Mouse (Mus musculus) hindbrain, embryonic 14.5 days (tissue): ENCODE results near the gene Cpne7. TPM values are rescaled to one million over a fixed set of nuclear protein-coding genes. Genes with fewer than 3 reads are reported as not detected.

Experiments
- ATAC-seq: fragments of 200-750 bp; cut with Nextera tagmentation; 2 replicates; pipeline ENCODE4 v1.8.0; 2017; ENCODE audit warnings: moderate number of reproducible peaks, mild to moderate bottlenecking, moderate TSS enrichment, moderate library complexity; ENCODE audit not compliant: low FRiP score
- DNase-seq: peaks from one replicate; pipeline ENCODE4 v3.0.0-alpha.2; 2015; ENCODE audit warnings: low spot score
- H3K27ac ChIP-seq: fragments of 300-500 bp; sonication (generic); 2 replicates; pipeline ENCODE4 v1.5.1; 2014; ENCODE audit warnings: mild to moderate bottlenecking, moderate library complexity
- H3K27me3 ChIP-seq: fragments of 300-500 bp; sonication (generic); 2 replicates; pipeline ENCODE4 v1.6.1; 2014; ENCODE audit warnings: mild to moderate bottlenecking, low read length, mixed read lengths; ENCODE audit not compliant: control insufficient read depth, insufficient read depth
- H3K36me3 ChIP-seq: fragments of 300-500 bp; sonication (generic); replicated peaks from 2 replicates; pipeline ENCODE4 v1.6.1; 2014; ENCODE audit not compliant: control insufficient read depth, insufficient read depth
- H3K4me1 ChIP-seq: fragments of 300-500 bp; sonication (generic); replicated peaks from 2 replicates; pipeline ENCODE4 v1.6.1; 2014; ENCODE audit warnings: antibody characterized with exemption, low read length, mixed read lengths; ENCODE audit not compliant: control insufficient read depth, insufficient read depth
- H3K4me2 ChIP-seq: fragments of 300-500 bp; sonication (generic); replicated peaks from 2 replicates; pipeline ENCODE4 v1.6.1; 2014; ENCODE audit warnings: mild to moderate bottlenecking, moderate library complexity
- H3K4me3 ChIP-seq: fragments of 300-500 bp; sonication (generic); replicated peaks from 2 replicates; pipeline ENCODE4 v1.5.1; 2014; ENCODE audit warnings: mild to moderate bottlenecking, low read length
- H3K9ac ChIP-seq: fragments of 300-500 bp; sonication (generic); 2 replicates; pipeline ENCODE4 v1.6.1; 2014
- H3K9me3 ChIP-seq: fragments of 300-500 bp; sonication (generic); 2 replicates; pipeline ENCODE4 v1.6.1; 2016; ENCODE audit warnings: low read length; ENCODE audit not compliant: control insufficient read depth
- WGBS: fragments of 180-500 bp; shearing (Covaris S2); extraction: QIAGEN DNeasy Blood & Tissue Kit; methylation state at CpG from one replicate; pipeline ENCODE4 v1.1.7; 2014; 5-methylcytosine and 5-hydroxymethylcytosine counted together
- polyA plus RNA-seq: library from polyadenylated mRNA; unstranded; fragments of >200 nt; fragmentation: Nextera tagmentation; extraction: Ambion mirVana; gene quantifications from 2 replicates; pipeline ENCODE4 v1.2.1, GENCODE M21; 2014

Gene Cpne7
- polyA plus RNA-seq, result 2.2 and 3.3 TPM in 2 replicates

DNA sequence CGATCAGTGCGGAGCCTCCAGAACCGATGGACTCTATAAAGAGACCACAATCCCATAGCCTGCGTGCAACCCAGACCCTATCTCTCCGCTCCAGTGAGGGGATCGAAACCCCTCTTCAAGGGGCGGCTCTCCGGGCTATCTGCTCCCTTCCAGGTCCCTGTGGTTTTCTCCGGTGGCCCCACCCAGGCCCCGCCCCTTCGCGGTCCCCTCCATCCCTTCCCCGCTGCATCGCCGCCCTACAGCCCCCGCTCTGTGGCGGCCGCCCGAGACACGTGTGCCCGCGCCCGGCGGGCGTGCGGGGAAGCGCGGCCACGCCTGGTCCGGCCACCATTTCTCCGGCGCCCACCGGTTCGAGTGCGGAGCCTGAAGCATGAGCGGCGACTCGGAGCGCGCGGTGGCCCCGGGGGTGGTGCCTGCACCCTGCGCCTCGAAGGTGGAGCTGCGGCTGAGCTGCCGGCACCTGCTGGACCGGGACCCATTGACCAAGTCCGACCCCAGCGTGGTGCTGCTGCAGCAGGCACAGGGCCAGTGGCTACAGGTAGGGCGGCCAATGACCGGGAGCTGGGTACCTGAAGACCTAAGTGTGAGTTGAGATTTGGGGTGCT is at the start of gene Cpne7:
Gene Cpne7, plus strand, starts transcription at position 248 of the 605 bp plus-strand sequence.
- Histone ChIP-seq H3K9ac (peak within 1 kb of the TSS; percentile 55), H3K27me3 (peaks cover 44% of the 10 kb centered on the region), H3K4me3 (peak within 1 kb of the TSS; percentile 42), H3K9me3 (no peaks in the 10 kb centered on the region), H3K36me3 (no peaks in the 10 kb centered on the region), H3K27ac (no peak within 1 kb of the TSS), H3K4me2 (peak within 1 kb of the TSS; percentile 60), H3K4me1 (peaks cover 8% of the 10 kb centered on the region)
- 1% methylated on average over 50 of the region's 51 CpGs for WGBS
- ATAC-seq, result 0 out of 2 replicates have a peak, but pooled peaks have one; percentile 37
- no peak for DNase-seq

DNA sequence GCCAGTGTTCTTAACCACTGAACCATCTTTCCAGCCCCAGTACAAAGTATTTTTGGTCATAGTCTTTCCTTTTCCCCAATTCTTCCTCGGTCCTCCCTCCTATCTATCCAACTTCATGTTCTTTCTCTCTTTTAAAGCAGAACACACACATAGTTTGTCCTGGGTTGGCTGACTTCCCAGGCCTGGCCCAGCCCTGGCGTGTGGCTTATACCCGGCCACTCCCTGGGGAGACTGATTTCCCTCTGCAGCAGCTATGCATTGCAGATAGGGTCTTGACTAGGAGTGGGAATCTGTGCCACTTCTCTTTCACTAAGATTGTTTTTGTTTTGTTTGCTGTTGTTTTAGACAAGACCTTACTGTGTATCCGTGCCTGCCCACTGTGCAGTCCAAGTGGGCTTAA is 46.0 kb upstream of the Cpne7 start:
- no peak for ATAC-seq
- Histone ChIP-seq H3K4me3 (no peak overlapping the region), H3K4me1 (peaks cover 15% of the 10 kb centered on the region), H3K27ac (no peak overlapping the region), H3K9ac (no peak overlapping the region), H3K9me3 (no peaks in the 10 kb centered on the region), H3K36me3 (peaks cover 65% of the 10 kb centered on the region), H3K27me3 (no peaks in the 10 kb centered on the region), H3K4me2 (no peak overlapping the region)
- DNase-seq, result no peak
- WGBS, result 73% methylated on average over 4 of the region's 4 CpGs

DNA sequence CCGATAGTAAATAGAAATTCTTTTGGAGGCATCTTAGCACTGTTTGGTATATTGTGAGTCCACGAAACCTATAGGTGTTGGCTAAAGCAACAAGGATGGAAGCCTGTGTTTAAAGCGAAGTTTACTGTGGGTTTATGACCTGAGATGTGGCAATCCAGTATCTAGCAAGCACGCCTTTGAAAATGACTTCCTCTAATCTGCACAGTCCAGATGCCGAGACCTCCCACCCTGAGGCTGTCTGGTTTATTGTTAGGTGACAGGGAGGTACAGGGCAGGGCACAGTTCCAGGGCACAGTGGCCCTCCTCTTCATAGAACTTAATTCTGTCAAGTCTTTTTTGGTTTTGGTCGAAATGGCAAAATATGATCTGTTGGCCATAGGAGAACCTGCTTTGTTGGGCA is 40.0 kb upstream of the Cpne7 start:
- DNase-seq (no peak), ATAC-seq (no peak)
- WGBS, result 91% methylated on average over 6 of the region's 6 CpGs
- Histone ChIP-seq H3K4me1 (no peaks in the 10 kb centered on the region), H3K27ac (no peak overlapping the region), H3K9ac (no peak overlapping the region), H3K9me3 (no peaks in the 10 kb centered on the region), H3K27me3 (no peaks in the 10 kb centered on the region), H3K36me3 (peaks cover 96% of the 10 kb centered on the region), H3K4me2 (no peak overlapping the region), H3K4me3 (no peak overlapping the region)

DNA sequence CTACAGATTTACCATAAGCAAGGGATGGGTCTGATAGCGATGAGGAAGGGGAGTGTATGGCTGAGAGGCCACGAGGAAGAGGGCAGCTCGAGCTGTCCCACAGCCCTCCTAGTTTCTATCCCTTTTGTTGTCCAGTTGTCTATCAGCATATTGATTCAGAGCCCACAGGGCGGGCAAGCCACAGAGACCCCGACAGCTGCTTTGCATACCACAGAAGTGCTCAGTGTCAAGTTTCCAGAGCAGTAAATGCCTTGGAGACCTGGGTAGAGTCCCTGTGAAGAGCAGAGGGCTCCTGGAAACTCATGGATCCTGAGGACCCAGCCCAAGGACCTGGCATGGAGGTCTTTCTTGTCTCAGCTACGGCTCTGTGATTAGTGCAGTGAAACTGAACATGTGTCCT is 34.2 kb upstream of the Cpne7 start:
- H3K9me3 ChIP-seq, result no peaks in the 10 kb centered on the region
- no peak for ATAC-seq
- H3K27ac ChIP-seq, result no peak overlapping the region; the same call in 1 of the 2 replicates
- no peaks in the 10 kb centered on the region for H3K4me1 ChIP-seq
- no peaks in the 10 kb centered on the region for H3K27me3 ChIP-seq
- no peak overlapping the region for H3K9ac ChIP-seq
- H3K4me2 ChIP-seq, result no peak overlapping the region
- no peak overlapping the region for H3K4me3 ChIP-seq
- no peak for DNase-seq
- WGBS, result 79% methylated on average over 6 of the region's 6 CpGs
- peaks cover 96% of the 10 kb centered on the region for H3K36me3 ChIP-seq

DNA sequence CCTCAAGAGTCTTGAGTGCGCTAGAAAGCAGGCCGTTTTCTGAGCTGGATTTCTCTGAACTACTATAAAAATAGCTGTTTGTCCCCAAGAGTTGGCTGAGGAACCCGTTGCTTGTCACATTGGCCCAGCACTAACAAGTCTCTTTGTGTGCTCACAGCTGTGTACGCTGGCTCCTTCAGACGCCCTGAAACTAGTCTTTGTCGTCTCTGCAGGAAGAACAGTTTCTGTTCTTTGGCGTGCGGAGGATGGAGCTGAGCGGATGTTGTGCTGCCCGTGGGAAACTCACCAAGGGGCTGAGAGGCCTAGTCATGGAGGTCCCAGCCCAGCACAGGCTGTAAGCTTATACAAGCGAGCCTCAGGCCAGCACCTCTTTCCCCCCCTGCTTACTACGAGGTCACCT is 33.6 kb upstream of the Cpne7 start:
- no peaks in the 10 kb centered on the region for H3K4me1 ChIP-seq
- ATAC-seq (no peak), DNase-seq (no peak)
- H3K4me3 ChIP-seq, result no peak overlapping the region
- H3K27me3 ChIP-seq, result no peaks in the 10 kb centered on the region
- H3K9me3 ChIP-seq, result no peaks in the 10 kb centered on the region
- H3K36me3 ChIP-seq, result peaks cover 96% of the 10 kb centered on the region
- no peak overlapping the region for H3K27ac ChIP-seq
- H3K4me2 ChIP-seq, result no peak overlapping the region
- WGBS, result 93% methylated on average over 12 of the region's 12 CpGs
- H3K9ac ChIP-seq, result no peak overlapping the region

DNA sequence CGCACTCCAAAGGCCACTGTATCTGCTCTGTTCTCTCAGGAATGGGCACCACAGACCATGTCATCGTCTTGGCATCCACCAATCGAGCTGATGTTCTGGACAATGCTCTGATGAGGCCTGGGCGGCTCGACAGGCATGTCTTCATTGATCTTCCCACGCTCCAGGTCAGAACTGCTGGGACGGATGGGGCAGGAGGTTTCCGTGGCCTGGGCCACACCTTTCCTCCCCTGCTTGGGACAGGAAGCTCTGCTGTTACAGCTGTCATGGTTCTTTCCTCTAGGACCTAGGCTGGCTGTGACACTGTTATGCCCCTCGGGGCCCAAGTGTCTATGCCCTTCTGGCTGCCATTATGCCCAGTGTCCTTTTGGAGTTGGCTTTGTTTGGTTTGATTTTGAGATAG is 29.9 kb upstream of the Cpne7 start:
- Histone ChIP-seq H3K36me3 (peaks cover 97% of the 10 kb centered on the region), H3K27me3 (no peaks in the 10 kb centered on the region), H3K4me1 (no peaks in the 10 kb centered on the region), H3K27ac (no peak overlapping the region), H3K9me3 (no peaks in the 10 kb centered on the region), H3K4me3 (no peak overlapping the region), H3K9ac (no peak overlapping the region), H3K4me2 (no peak overlapping the region)
- WGBS, result 90% methylated on average over 9 of the region's 9 CpGs
- no peak for ATAC-seq
- no peak for DNase-seq

DNA sequence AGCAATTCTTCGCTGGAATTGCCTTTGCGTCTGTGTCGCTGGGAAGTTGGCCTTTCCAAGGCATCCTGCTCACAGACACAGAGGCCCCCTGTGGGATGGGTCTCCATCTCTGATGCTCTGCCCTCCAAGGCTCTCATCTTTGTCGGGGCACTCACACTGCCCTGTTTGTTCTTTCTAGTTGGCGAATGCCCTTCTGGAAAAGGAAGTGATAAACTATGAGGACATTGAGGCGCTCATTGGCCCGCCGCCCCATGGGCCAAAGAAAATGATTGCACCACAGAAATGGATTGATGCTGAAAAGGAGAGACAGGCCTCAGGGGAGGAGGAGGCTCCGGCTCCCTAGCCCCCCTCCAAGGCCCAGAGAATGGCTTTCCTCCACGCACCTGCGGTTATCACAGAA is 20.0 kb upstream of the Cpne7 start:
- H3K9ac ChIP-seq, result no peak overlapping the region
- peaks cover 53% of the 10 kb centered on the region for H3K36me3 ChIP-seq
- no peaks in the 10 kb centered on the region; the same call in 1 of the 2 replicates for H3K4me1 ChIP-seq
- ATAC-seq (no peak), DNase-seq (no peak)
- no peak overlapping the region for H3K4me3 ChIP-seq
- H3K27ac ChIP-seq, result peak overlapping the region; percentile 43; the same call in 1 of the 2 replicates
- 89% methylated on average over 11 of the region's 11 CpGs for WGBS
- no peaks in the 10 kb centered on the region for H3K27me3 ChIP-seq
- H3K9me3 ChIP-seq, result no peaks in the 10 kb centered on the region
- no peak overlapping the region for H3K4me2 ChIP-seq

DNA sequence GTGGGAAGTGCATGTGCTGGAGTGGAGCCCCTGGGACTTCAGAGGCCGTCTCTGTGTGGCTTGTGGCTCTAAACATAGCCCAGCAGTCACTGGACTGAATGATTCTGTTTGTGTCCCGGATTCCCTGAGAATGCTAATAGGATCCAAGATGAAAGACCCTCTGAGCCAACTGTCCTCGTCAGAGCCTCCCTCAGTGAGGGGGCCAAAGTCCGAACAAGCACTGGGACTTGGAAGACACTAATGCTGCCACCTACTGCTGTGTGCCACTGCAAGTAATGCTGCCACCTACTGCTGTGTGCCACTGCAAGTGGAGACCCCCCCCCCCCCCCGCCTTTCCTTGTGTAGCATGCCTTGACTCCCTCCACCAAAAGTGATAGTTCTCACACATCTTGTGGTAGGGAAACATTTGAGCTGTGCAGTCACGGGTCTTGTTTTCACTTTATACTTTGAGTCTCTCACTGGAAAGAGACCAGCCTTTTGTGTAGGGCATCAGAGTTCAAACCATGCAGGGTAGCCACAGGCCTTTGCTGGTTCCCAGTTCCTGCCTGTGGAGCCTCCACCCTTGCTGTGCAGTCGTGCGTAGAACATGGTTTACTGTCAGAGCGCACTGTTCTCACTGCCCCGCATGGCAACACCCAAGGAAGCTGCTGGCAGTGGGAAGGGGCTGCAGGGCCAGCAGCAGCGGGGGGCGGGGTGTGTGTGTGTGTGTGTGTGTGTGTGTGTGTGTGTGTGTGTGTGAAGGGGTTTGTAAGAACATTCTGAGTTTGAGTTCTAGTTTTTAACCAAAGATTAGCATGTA is 19.2 kb upstream of the Cpne7 start:
- WGBS, result 73% methylated on average over 12 of the region's 12 CpGs
- 0 out of 2 replicates have a peak overlapping the region, but pooled peaks have one; percentile 43 for H3K27ac ChIP-seq
- DNase-seq, result no peak

DNA sequence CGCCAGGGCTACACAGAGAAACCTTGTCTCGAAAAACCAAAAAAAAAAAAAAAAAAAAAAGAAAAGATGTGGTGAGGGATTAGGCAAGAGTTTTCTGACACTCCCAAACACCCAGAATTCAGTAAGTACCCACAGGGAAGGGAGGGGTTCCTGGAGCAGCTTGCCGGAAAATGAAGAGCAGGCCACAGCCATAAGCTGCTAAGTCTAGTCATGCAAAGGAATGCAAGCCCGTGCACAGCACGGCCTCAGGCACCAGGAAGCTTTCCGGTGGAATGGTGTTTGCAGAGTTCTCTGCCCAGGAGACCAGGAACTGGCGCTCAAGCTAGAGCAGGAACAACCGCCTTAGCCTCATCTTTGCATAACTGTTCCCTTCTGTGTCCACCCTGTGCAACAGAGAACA is 16.9 kb upstream of the Cpne7 start:
- H3K9ac ChIP-seq, result no peak overlapping the region
- no peak overlapping the region for H3K4me2 ChIP-seq
- H3K27ac ChIP-seq, result no peak overlapping the region
- ATAC-seq, result no peak
- no peaks in the 10 kb centered on the region for H3K27me3 ChIP-seq
- no peak overlapping the region for H3K4me3 ChIP-seq
- no peaks in the 10 kb centered on the region for H3K9me3 ChIP-seq
- no peak for DNase-seq
- H3K36me3 ChIP-seq, result peaks cover 48% of the 10 kb centered on the region
- WGBS, result 68% methylated on average over 8 of the region's 8 CpGs
- H3K4me1 ChIP-seq, result peaks cover 10% of the 10 kb centered on the region

More for the DNA sequence above, 19.2 kb upstream of the Cpne7 start:
- no peak for ATAC-seq
- no peak overlapping the region for H3K9ac ChIP-seq
- H3K4me1 ChIP-seq, result no peaks in the 10 kb centered on the region; the same call in 1 of the 2 replicates
- peaks cover 48% of the 10 kb centered on the region for H3K36me3 ChIP-seq
- H3K27me3 ChIP-seq, result no peaks in the 10 kb centered on the region
- no peaks in the 10 kb centered on the region for H3K9me3 ChIP-seq
- no peak overlapping the region for H3K4me3 ChIP-seq
- H3K4me2 ChIP-seq, result no peak overlapping the region
